Mouse (Mus musculus) kidney, adult 18-20 months (tissue): Measurements from ENCODE around the gene Pik3r2.

ENCODE experiments used
- DNase-seq: peaks from one replicate; pipeline ENCODE4 v3.0.0; 2021

Pik3r2 gene

DNA sequence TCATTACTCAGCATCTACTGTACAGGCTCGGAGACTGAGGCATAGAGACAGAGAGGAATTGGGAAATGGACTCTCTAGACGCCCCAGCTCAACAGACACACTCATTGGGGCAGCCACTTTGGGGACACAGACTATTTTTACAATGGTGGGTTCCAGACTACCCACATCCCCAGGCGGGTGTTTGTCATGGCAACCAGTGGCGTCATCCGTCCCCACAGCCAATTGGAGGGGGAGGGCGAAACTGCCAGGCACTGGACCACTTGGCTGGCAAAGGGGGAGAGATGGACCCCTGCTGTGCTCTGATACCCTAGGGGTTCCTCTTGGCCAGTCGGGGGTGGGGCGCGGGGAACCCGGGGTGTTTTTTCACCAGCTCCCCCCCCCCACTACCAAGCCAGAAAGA lies 24.1 kb upstream of the Pik3r2 start:
- no peak for DNase-seq

DNA sequence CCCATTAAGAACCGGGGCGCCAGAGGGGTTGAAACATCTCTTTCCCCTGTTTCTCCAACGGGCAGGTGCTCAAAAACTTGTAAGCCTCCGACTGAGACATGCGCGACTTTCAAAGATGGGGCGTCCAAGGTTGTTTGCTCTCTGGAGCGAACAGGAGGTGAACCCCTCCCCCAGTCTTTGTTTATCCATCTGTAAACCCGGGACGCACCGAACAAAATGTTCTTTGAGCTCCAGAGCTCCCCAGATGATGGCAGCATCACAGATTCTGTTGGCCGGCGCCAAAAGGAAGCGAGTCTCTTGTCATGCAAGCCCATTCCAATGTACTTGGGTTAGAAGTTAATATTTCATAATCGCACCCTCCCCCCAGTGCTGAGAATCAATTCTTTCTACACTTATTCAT lies 21.8 kb upstream of the Pik3r2 start:
- peak; percentile 63 for DNase-seq

DNA sequence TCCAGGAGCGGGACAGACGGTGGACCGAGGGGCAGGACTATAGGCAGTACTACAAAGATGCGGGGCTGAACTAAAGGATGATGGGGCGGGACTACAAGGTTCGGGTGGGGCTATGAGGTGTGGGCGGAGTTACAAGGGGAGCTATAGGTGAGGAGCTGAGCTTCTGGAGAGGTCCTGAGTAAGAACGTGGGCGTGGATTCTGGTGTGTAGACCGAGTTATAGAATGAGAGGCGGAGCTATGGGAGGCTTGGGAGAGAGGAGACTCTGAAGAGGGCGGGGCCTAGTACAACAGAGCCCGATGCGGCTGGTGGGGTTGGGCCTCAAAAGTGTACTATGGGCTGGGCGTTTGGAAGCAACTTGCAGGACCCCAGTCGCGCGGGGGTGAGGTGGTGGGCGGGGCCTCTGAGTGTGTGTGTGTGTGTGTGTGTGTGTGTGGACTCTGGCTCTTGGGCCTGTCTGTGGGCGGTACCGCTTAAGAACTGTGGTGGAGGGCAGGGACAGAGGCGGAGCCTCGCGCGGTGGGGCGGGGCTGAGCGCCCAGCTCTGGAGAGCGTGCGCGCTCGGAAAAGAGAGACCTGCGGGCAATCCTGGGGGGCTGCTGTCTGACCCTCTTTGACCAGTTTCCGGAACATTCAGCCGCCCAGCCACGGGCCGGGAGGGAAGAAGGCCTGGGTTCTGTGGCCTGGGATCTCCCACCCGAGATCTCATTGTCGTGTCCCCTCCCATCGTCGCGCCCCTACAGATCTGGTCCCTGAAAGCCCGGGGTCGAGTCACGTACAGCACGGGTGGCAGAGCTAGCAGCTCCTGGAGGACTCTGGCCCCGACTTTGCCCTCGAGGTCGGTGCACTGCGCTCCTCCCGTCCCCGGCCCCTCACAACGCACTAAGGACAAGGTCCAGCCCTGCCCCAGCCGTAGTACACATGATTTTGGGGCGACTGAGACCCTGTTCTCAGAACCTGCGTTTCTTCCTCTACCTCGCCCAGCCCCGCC lies 20.9 kb upstream of the Pik3r2 start:
- DNase-seq, result peak; percentile 92

DNA sequence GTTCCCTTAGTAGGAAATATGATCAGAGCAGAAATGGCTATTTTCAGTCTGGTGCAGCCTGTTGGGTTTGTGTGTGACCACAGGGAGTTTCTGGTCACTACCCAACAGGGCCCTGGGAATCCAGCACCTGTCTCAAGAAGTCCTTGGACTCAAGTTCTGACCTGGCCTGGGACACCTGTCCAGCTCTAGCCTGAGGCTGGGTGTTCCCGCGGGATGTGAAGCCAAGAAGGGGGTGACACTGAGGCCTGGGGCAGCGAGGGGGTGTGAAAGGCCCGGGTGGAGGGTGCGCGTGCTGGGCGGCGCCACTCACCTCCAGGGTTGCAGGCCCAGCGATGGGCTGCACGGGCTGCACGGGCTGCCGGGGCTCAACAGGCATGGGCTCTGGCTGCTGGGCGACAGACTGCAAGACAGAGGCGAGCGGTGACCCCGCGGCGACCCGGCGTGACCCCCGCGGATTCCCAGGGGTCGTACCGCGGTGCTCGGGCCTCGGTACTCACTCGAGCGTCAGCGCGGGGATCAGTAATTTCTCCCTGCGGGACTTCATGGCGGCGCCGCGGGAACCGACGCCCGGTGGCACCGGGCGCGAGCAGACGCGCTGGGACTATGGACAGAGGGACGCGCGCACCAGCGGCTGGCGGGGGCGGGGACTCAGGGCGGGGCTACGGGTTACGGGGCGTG lies 20.0 kb upstream of the Pik3r2 start:
- no peak for DNase-seq

- DNase-seq, result no peak
These were observed 18.9 kb upstream of the Pik3r2 start for GRCm38 (mm10) chr8:70795370-70795769.

- DNase-seq, result no peak
These were observed 17.7 kb upstream of the Pik3r2 start for GRCm38 (mm10) chr8:70794215-70794614.

DNA sequence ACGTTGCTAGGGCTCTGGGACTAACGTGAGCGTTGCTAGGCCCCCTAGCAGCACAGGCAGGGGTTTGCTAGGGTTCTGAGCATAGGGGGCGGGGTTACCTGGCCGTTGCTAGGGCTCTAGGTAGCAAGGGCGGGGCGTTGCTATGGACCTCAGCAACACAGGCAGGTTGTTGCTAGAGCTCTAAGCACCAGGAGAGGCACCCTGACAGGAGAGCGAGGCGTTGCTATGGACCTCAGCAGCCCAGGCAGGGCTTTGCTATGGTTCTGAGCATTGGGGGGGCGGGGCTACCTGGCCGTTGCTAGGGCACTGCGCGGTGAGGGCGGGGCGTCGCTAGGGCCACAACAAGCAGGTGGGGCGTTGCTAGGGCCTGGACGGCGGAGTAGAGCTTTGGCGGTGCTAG lies 16.2 kb upstream of the Pik3r2 start:
- DNase-seq, result peak; percentile 91

DNA sequence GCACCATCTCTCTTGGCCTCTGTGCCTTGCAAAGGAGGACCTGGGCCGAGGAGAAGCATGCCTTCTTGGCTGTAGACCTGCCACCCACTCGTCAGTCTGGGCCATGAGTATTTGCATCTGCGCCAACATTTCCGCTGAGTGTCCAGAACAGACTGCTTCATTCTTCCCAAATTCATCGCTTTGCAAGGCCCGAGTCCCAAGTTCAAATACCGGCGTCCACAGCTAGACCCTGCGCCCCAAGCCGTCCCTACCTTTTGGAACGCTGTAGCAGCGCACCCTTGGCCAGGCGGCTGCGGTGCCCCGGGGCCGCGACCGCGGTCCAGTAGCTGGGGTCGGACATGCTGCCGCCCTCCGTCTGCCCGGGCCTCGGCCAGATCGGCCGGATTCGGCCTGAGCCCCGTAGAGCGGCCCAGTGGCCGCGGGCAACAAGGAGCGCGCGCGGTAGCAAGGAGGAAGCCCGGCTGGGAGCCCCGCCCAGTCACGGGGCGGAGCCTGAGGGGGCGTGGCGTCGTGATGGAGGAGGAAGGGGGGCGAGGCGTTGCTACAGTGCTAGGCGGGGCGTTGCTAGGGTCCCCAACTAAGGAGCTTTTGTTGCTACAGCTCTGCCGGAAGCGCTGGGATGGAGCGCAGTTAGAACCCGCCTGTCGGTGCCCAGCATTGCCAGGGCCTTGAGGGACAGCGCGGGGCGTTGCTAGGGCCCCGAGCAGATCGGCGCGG lies 15.6 kb upstream of the Pik3r2 start:
- DNase-seq, result peak; percentile 99

GRCm38 (mm10) chr8:70791294-70791701 lies 14.8 kb upstream of the Pik3r2 start:
- no peak for DNase-seq

- no peak for DNase-seq
These were observed 14.3 kb upstream of the Pik3r2 start for GRCm38 (mm10) chr8:70790846-70791245.

- no peak for DNase-seq
These were observed 12.5 kb upstream of the Pik3r2 start for GRCm38 (mm10) chr8:70789046-70789445.

- peak; percentile 42 for DNase-seq
These were observed 11.6 kb upstream of the Pik3r2 start for GRCm38 (mm10) chr8:70787941-70788667.

- DNase-seq, result no peak
These were observed 10.5 kb upstream of the Pik3r2 start for GRCm38 (mm10) chr8:70787051-70787445.

GRCm38 (mm10) chr8:70786291-70787050 lies 10.0 kb upstream of the Pik3r2 start:
- DNase-seq, result no peak

DNA sequence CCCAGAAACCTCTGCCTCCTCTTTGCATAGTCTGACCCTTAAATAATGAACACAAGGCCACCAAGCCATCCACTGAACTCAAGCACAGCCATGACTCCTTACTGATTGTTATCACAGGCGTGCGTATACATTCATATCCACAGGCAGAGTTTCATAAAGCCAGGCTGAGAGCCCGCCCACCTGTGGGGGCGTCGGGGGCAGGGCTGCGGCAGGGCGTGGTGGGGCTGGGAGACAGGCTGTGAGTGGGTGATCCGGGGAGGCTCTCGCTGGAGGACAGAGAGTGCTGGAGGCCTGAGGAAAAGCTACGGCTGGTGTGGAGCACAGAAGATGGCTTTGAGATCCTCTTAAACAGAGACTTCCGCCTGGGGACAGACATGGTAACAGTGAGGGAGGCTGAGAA lies 3.6 kb upstream of the Pik3r2 start:
- DNase-seq, result no peak

- DNase-seq, result no peak
These were observed 540 bp downstream of the Pik3r2 start for GRCm38 (mm10) chr8:70775851-70776495.

- DNase-seq, result no peak
These were observed 1.3 kb downstream of the Pik3r2 start for GRCm38 (mm10) chr8:70775227-70775626.

DNA sequence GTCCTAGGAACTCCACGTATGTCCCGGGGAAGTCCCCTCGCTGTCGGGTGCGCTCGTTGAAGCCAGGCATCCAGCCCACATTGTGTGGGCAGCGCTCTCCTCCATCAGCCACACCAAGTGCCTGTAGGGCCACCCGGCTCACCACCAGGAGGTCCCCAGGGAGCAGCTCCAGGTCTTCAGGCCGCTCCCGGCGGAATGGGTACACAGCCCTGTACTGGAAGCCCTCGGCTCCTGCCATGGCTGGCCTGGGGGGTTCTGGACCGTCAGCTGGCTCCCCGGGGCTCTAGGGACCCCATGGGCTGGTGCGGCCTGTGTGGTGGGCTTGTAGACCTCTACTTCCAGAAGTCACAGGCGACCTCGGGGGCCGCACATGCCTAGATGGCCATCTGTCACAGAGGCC lies 1.8 kb downstream of the Pik3r2 start:
- no peak for DNase-seq

DNA sequence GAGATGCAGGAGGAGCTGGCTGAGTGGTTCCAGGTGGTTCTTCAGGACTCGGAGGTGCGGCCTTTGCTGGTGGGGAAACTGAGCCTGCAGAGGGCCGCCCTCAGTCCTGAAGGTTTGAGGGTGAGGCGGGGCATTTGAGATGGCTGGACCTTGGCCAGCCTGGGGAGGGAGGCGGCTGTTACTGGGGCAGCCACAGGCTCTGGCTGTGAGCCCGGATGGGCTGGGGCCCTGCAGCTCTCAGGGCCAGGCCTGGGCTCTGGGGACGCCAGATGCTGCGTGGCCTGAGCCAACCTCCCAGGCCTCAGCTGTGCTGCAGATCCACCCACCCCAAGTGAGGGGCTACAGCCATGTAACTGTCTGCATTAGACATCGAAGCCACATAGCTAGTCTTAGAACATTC lies 2.7 kb downstream of the Pik3r2 start:
- DNase-seq, result peak; percentile 81

DNA sequence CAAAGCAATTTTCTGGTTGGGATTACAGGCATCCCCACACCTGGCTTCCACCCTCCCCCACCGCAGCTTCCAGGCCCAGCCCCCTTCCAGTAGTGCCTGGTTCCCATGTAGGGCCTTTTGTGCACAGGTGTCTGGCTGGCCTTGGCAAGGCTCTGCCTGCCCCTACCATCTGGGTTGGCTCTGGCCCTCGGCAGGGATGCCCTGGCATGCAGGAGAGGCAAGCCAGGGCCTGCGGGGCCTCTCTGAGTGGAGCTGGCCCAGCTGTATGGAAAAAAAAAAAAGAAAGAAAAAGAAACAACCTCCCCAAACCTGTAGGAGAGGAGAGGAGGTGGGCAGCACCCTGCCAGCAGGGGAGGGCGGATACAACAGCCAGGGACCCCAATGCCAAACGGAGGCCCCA lies 3.1 kb downstream of the Pik3r2 start:
- no peak for DNase-seq

GRCm38 (mm10) chr8:70772890-70773289 lies 3.6 kb downstream of the Pik3r2 start:
- no peak for DNase-seq
